Mouse (Mus musculus) MEL (cell line): ENCODE data around the gene 1700021F05Rik. TPM values are rescaled to one million over a fixed set of nuclear protein-coding genes. Genes with fewer than 3 reads are reported as not detected.

Source experiments
- DNase-seq: peaks from one replicate; pipeline ENCODE4 v3.0.0; 2011; ENCODE audit warnings: low read depth, low spot score
- H3K27ac ChIP-seq: 2 replicates; pipeline ENCODE4 v1.5.1; 2012; ENCODE audit warnings: low read depth, mild to moderate bottlenecking, control low read depth, low read length, moderate library complexity; ENCODE audit not compliant: control insufficient read depth
- H3K27me3 ChIP-seq, 2 experiments: fragments of 150-350 bp in 1 of 2; sonication (generic) in 1 of 2; 2 replicates each; pipeline ENCODE4 v1.6.1; 2012; ENCODE audit warnings: low read length in 2 of 2, mild to moderate bottlenecking in 2 of 2, improper control_type of control experiment in 1 of 2, moderate library complexity in 1 of 2; ENCODE audit not compliant: insufficient read depth in 2 of 2, control insufficient read depth in 1 of 2
- H3K36me3 ChIP-seq, 2 experiments: 2 replicates each; pipeline ENCODE4 v1.6.1; 2012 to 2014; ENCODE audit warnings: low read length in 2 of 2, improper control_type of control experiment in 1 of 2, inconsistent platforms in 1 of 2, mild to moderate bottlenecking in 1 of 2; ENCODE audit not compliant: insufficient read depth in 2 of 2, control insufficient read depth in 1 of 2
- H3K4me1 ChIP-seq, 2 experiments: fragments of 150-350 bp in 1 of 2; sonication (generic) in 1 of 2; 2 replicates each; pipeline ENCODE4 v1.6.1; 2012; ENCODE audit warnings: low read length in 2 of 2, improper control_type of control experiment in 1 of 2, mild to moderate bottlenecking in 1 of 2; ENCODE audit not compliant: insufficient read depth in 2 of 2, control insufficient read depth in 1 of 2
- H3K4me3 ChIP-seq, 2 experiments: fragments of 150-350 bp in 1 of 2; sonication (generic) in 1 of 2; 2 replicates each; pipeline ENCODE4 v1.5.1; 2012; ENCODE audit warnings: low read depth in 2 of 2, low read length in 2 of 2, mild to moderate bottlenecking in 2 of 2, moderate library complexity in 2 of 2, control low read depth in 1 of 2, improper control_type of control experiment in 1 of 2; ENCODE audit not compliant: control insufficient read depth in 1 of 2, insufficient read depth in 1 of 2
- H3K79me2 ChIP-seq: 2 replicates; pipeline ENCODE4 v1.6.1; 2012; ENCODE audit warnings: mild to moderate bottlenecking, low read length, moderate library complexity; ENCODE audit not compliant: control insufficient read depth, poor library complexity, insufficient read depth
- H3K9ac ChIP-seq: 2 replicates; pipeline ENCODE4 v1.6.1; 2012; ENCODE audit warnings: low read depth, mild to moderate bottlenecking, control low read depth, low read length, moderate library complexity; ENCODE audit not compliant: control insufficient read depth, poor library complexity, severe bottlenecking
- H3K9me3 ChIP-seq: fragments of 150-350 bp; sonication (generic); replicated peaks from 2 replicates; pipeline ENCODE4 v1.6.1; 2012; ENCODE audit warnings: mild to moderate bottlenecking, low read length, improper control_type of control experiment, moderate library complexity; ENCODE audit not compliant: insufficient read depth
- CHD1 ChIP-seq: IDR thresholded peaks from 2 replicates; pipeline ENCODE4 v1.6.1; 2012; ENCODE audit warnings: low read depth, mild to moderate bottlenecking, inconsistent platforms, low read length, improper control_type of control experiment
- CHD2 ChIP-seq: IDR thresholded peaks from 2 replicates; pipeline ENCODE4 v1.6.1; 2011; ENCODE audit warnings: low read length, improper control_type of control experiment
- ELF1 ChIP-seq: IDR thresholded peaks from 2 replicates; pipeline ENCODE4 v1.6.1; 2014; ENCODE audit warnings: low read depth, mild to moderate bottlenecking, inconsistent platforms, low read length, improper control_type of control experiment, moderate library complexity
- EP300 ChIP-seq, 2 experiments: IDR thresholded peaks; 2 replicates each; pipeline ENCODE4 v1.6.1; 2011; ENCODE audit warnings: improper control_type of control experiment in 2 of 2, low read length in 2 of 2, low read depth in 1 of 2, mild to moderate bottlenecking in 1 of 2
- GABPA ChIP-seq: IDR thresholded peaks from 2 replicates; pipeline ENCODE4 v1.6.1; 2012; ENCODE audit warnings: low read depth, mild to moderate bottlenecking, inconsistent platforms, low read length, improper control_type of control experiment, moderate library complexity
- HCFC1 ChIP-seq: IDR thresholded peaks from 2 replicates; pipeline ENCODE4 v1.6.1; 2012; ENCODE audit warnings: low read depth, mild to moderate bottlenecking, inconsistent platforms, low read length, improper control_type of control experiment, moderate library complexity
- JUND ChIP-seq: IDR thresholded peaks from 2 replicates; pipeline ENCODE4 v1.6.1; 2011; ENCODE audit warnings: low read depth, mild to moderate bottlenecking, improper control_type of control experiment, low read length
- MAZ ChIP-seq: IDR thresholded peaks from 2 replicates; pipeline ENCODE4 v1.6.1; 2012; ENCODE audit warnings: low read depth, mild to moderate bottlenecking, inconsistent platforms, low read length, improper control_type of control experiment
- MEF2A ChIP-seq: IDR thresholded peaks from 2 replicates; pipeline ENCODE4 v1.6.1; 2014; ENCODE audit warnings: low read depth, mild to moderate bottlenecking, inconsistent platforms, low read length, improper control_type of control experiment; ENCODE audit not compliant: poor library complexity, insufficient replicate concordance, severe bottlenecking; ENCODE audit errors: extremely low read depth
- MYB ChIP-seq: IDR thresholded peaks from 2 replicates; pipeline ENCODE4 v1.6.1; 2011; ENCODE audit warnings: mild to moderate bottlenecking, low read depth, low read length, improper control_type of control experiment
- MYC ChIP-seq: IDR thresholded peaks from 2 replicates; pipeline ENCODE4 v1.6.1; 2011; ENCODE audit warnings: low read depth, mild to moderate bottlenecking, low read length, improper control_type of control experiment, moderate library complexity
- NELFE ChIP-seq: IDR thresholded peaks from 2 replicates; pipeline ENCODE4 v1.6.1; 2011; ENCODE audit warnings: low read depth, low read length, improper control_type of control experiment
- NRF1 ChIP-seq: IDR thresholded peaks from 2 replicates; pipeline ENCODE4 v1.6.1; 2014; ENCODE audit warnings: low read depth, mild to moderate bottlenecking, inconsistent platforms, low read length, improper control_type of control experiment, moderate library complexity; ENCODE audit not compliant: poor library complexity, insufficient read depth, severe bottlenecking
- POLR2A ChIP-seq, 2 experiments: IDR thresholded peaks; 2 replicates each; pipeline ENCODE4 v1.6.1; 2011 to 2012; ENCODE audit warnings: low read length in 2 of 2, mild to moderate bottlenecking in 2 of 2, control low read depth in 1 of 2, improper control_type of control experiment in 1 of 2, low read depth in 1 of 2, moderate library complexity in 1 of 2; ENCODE audit not compliant: control insufficient read depth in 1 of 2, insufficient read depth in 1 of 2, poor library complexity in 1 of 2
- POLR2AphosphoS2 ChIP-seq: IDR thresholded peaks from 2 replicates; pipeline ENCODE4 v1.6.1; 2011; ENCODE audit warnings: low read length, improper control_type of control experiment
- POLR2AphosphoS5 ChIP-seq: IDR thresholded peaks from 2 replicates; pipeline ENCODE4 v1.6.1; 2012; ENCODE audit warnings: low read depth, borderline replicate concordance, mild to moderate bottlenecking, inconsistent platforms, low read length, moderate library complexity, mixed read lengths
- RCOR1 ChIP-seq: IDR thresholded peaks from 2 replicates; pipeline ENCODE4 v1.6.1; 2012; ENCODE audit warnings: low read depth, mild to moderate bottlenecking, inconsistent platforms, low read length, improper control_type of control experiment
- SIN3A ChIP-seq: IDR thresholded peaks from 2 replicates; pipeline ENCODE4 v1.6.1; 2012; ENCODE audit warnings: low read length, improper control_type of control experiment, inconsistent platforms
- USF1 ChIP-seq: IDR thresholded peaks from 2 replicates; pipeline ENCODE4 v1.6.1; 2014; ENCODE audit warnings: low read depth, mild to moderate bottlenecking, inconsistent platforms, low read length, improper control_type of control experiment, moderate library complexity
- USF2 ChIP-seq, 2 experiments: IDR thresholded peaks; 2 replicates each; pipeline ENCODE4 v1.6.1; 2011 to 2012; ENCODE audit warnings: improper control_type of control experiment in 2 of 2, low read length in 2 of 2, borderline replicate concordance in 1 of 2, inconsistent platforms in 1 of 2, low read depth in 1 of 2, mild to moderate bottlenecking in 1 of 2; ENCODE audit not compliant: insufficient read depth in 1 of 2
- ZMIZ1 ChIP-seq: IDR thresholded peaks from 2 replicates; pipeline ENCODE4 v1.6.1; 2012; ENCODE audit warnings: low read depth, mild to moderate bottlenecking, inconsistent platforms, low read length, improper control_type of control experiment, moderate library complexity
- polyA plus RNA-seq, 2 experiments: library from polyadenylated mRNA; stranded (reverse) in 1 of 2; unstranded in 1 of 2; fragments of >175 nt in 1 of 2; fragments of >200 nt in 1 of 2; gene quantifications; 2 replicates each; pipeline versions ENCODE4 v1.2.1 to v1.2.4; 2012; ENCODE audit warnings: low replicate concordance in 2 of 2, low read depth in 1 of 2; ENCODE audit not compliant: insufficient read length in 2 of 2, insufficient read depth in 1 of 2, missing spikeins in 1 of 2
- total RNA-seq: library from RNA; depleted of rRNA; stranded (reverse); fragments of 300-350 nt; gene quantifications from 2 replicates; pipeline ENCODE4 v1.2.3, GENCODE M21; 2012

1700021F05Rik gene
- total and polyA plus RNA-seq, 3 experiments, result 66.5 to 93.8 TPM; not detected in 1

GRCm38 (mm10) chr10:43482021-43482420 lies 58.8 kb downstream of the 1700021F05Rik start:
- Histone ChIP-seq H3K79me2 (peaks cover 61% of the 10 kb centered on the region), H3K4me1 (peaks cover 5 to 16% of the 10 kb centered on the region in 2 experiments; a peak in 3 of 4 replicates)
- no peak for TF ChIP-seq POLR2A (IDR thresholded peaks at IDR 0.05; ENCODE audit: control insufficient read depth in 1 of 2, insufficient read depth in 1 of 2, low read depth in 1 of 2, low read length in 2 of 2, poor library complexity in 1 of 2)
- TF ChIP-seq USF2 (IDR thresholded peaks at IDR 0.05; ENCODE audit: borderline replicate concordance in 1 of 2, insufficient read depth in 1 of 2, low read depth in 1 of 2, low read length in 2 of 2), result no peak
- no peak for TF ChIP-seq JUND
- TF ChIP-seq POLR2AphosphoS5, result no peak
- TF ChIP-seq EP300 (IDR thresholded peaks at IDR 0.05; ENCODE audit: low read depth in 1 of 2, low read length in 2 of 2), result no peak
- TF ChIP-seq MAZ, result no peak
- no peak for TF ChIP-seq HCFC1
- no peak for TF ChIP-seq USF1
- TF ChIP-seq SIN3A, result no peak

GRCm38 (mm10) chr10:43481179-43481578 lies 59.6 kb downstream of the 1700021F05Rik start:
- no peak for TF ChIP-seq CHD2
- TF ChIP-seq MYC, result no peak
- TF ChIP-seq JUND, result no peak
- no peak for TF ChIP-seq NRF1
- TF ChIP-seq SIN3A, result no peak
- no peak for TF ChIP-seq GABPA
- TF ChIP-seq POLR2AphosphoS5, result no peak
- no peak for TF ChIP-seq NELFE
- no peak for TF ChIP-seq RCOR1
- no peak for TF ChIP-seq ZMIZ1
- TF ChIP-seq MEF2A, result no peak
- no peak for TF ChIP-seq POLR2AphosphoS2
- no peak for TF ChIP-seq MYB
- no peak for TF ChIP-seq EP300 (IDR thresholded peaks at IDR 0.05; ENCODE audit: low read depth in 1 of 2, low read length in 2 of 2)
- TF ChIP-seq CHD1, result no peak
- TF ChIP-seq USF1, result no peak
- no peak for TF ChIP-seq ELF1
- TF ChIP-seq, all 39 proteins: peak for 0
- Histone ChIP-seq H3K27me3 (no peaks in the 10 kb centered on the region), H3K79me2 (peaks cover 57% of the 10 kb centered on the region), H3K4me1 (peaks cover 5 to 16% of the 10 kb centered on the region in 2 experiments; a peak in 3 of 4 replicates), H3K9ac (peak overlapping the region; percentile 17; the same call in 1 of the 2 replicates), H3K9me3 (no peaks in the 10 kb centered on the region), H3K27ac (no peak overlapping the region), H3K36me3 (peaks cover 0 to 15% of the 10 kb centered on the region in 2 experiments; a peak in 2 of 4 replicates), H3K4me3 (no peak overlapping the region)
- peak; percentile 14 for DNase-seq

More at GRCm38 (mm10) chr10:43482021-43482420, 58.8 kb downstream of the 1700021F05Rik start:
- H3K9me3 ChIP-seq, result no peaks in the 10 kb centered on the region
- H3K27me3 ChIP-seq, result no peaks in the 10 kb centered on the region
- H3K36me3 ChIP-seq, result peaks cover 0 to 15% of the 10 kb centered on the region in 2 experiments; a peak in 2 of 4 replicates
- H3K27ac ChIP-seq, result no peak overlapping the region
- DNase-seq, result no peak
- H3K4me3 ChIP-seq, result no peak overlapping the region
- H3K9ac ChIP-seq, result no peak overlapping the region
